In the genomic region with DNA sequence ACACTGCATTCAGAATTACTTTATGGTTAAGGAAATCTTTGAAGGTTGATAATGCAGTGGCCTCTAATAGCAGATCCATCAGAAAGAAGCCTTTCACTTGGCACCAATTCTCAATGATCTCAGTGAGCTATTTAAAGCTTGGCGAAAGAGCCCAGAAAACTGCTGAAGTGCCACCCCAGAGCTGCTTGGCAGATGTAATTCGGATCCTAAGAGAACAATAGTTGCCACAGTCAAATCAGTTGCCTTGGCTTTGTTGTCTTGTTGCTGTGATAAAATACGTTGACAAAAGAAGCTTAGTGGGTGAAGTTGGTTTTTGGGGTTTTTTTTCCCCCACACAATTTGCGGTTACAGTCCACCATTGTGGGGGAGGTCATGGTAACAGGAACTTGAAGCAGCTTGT, we compare ENCODE assay signal across 17 mouse cellular contexts.
DNase-seq lines count a peak whose midpoint lies in the region; ATAC-seq and TF ChIP-seq lines count a peak whose summit lies in the region.
"Had no signal": no experiment of that assay in that cellular context is flagged by ENCODE, and none has a peak within 500 bp of the region (broad histone marks: within the 10 kb centered on the region; RNA-seq: fewer than 3 reads in every experiment).

No protein-coding gene starts in this region.

- no peaks in the 10 kb centered on the region for H3K4me1 ChIP-seq in midbrain, postnatal 0 days (ENCODE audit: insufficient read depth, low read length)
- H3K4me1 ChIP-seq in midbrain, embryonic 11.5 days (ENCODE audit: control insufficient read depth, insufficient read depth, low read length) = no peaks in the 10 kb centered on the region
- H3K4me1 ChIP-seq: lung, embryonic 15.5 days; midbrain, embryonic 15.5 days had no signal

- H3K27ac ChIP-seq in midbrain, postnatal 0 days (ENCODE audit: low read depth, low read length) = no peak overlapping the region
- H3K27ac ChIP-seq in midbrain, embryonic 11.5 days (ENCODE audit: low read depth, low read length) = no peak overlapping the region
- H3K27ac ChIP-seq: heart, embryonic 15.5 days; lung, embryonic 15.5 days; midbrain, embryonic 15.5 days had no signal

- H3K9ac ChIP-seq in midbrain, postnatal 0 days (replicated peaks; ENCODE audit: low read length, poor library complexity, severe bottlenecking) = no peak overlapping the region
- H3K9ac ChIP-seq in midbrain, embryonic 11.5 days (ENCODE audit: low read length) = no peak overlapping the region
- H3K9ac ChIP-seq: heart, embryonic 15.5 days; lung, embryonic 15.5 days; midbrain, embryonic 15.5 days had no signal

- no peak for TF ChIP-seq CTCF in midbrain, postnatal 0 days (IDR thresholded peaks at IDR 0.05)

- H3K4me3 ChIP-seq in midbrain, postnatal 0 days (ENCODE audit: low read depth, low read length) = no peak overlapping the region
- H3K4me3 ChIP-seq in midbrain, embryonic 11.5 days (ENCODE audit: low read depth, low read length) = no peak overlapping the region
- H3K4me3 ChIP-seq: heart, embryonic 15.5 days; lung, embryonic 15.5 days; midbrain, embryonic 15.5 days had no signal

- no peak for ATAC-seq in midbrain, postnatal 0 days (ENCODE audit: low FRiP score)
- no peak for ATAC-seq in midbrain, embryonic 11.5 days (ENCODE audit: low FRiP score)
- no peak for ATAC-seq in erythroid progenitor cell, adult 5-6 weeks (replicated peaks; ENCODE audit: low FRiP score, poor library complexity, severe bottlenecking)
- ATAC-seq: midbrain, embryonic 15.5 days had no signal

- H3K4me2 ChIP-seq in midbrain, postnatal 0 days (ENCODE audit: low read depth, low read length, poor library complexity, severe bottlenecking) = no peak overlapping the region
- H3K4me2 ChIP-seq in midbrain, embryonic 11.5 days = no peak overlapping the region
- H3K4me2 ChIP-seq: heart, embryonic 15.5 days; liver, embryonic 11.5 days; lung, embryonic 15.5 days; midbrain, embryonic 15.5 days had no signal

- H3K9me3 ChIP-seq in midbrain, postnatal 0 days (ENCODE audit: low read length) = no peaks in the 10 kb centered on the region
- H3K9me3 ChIP-seq in midbrain, embryonic 11.5 days (ENCODE audit: control insufficient read depth, low read length) = no peaks in the 10 kb centered on the region
- H3K9me3 ChIP-seq: heart, embryonic 15.5 days; lung, embryonic 15.5 days; midbrain, embryonic 15.5 days had no signal

- intact Hi-C loops in heart, postnatal 14 days (cut with DNase I) = no loop called here
- intact Hi-C loops in left cerebral cortex, postnatal 14 days (cut with DNase I) = no loop called here

- DNase-seq in heart, adult 8-10 months (ENCODE audit: low spot score) = peak; percentile 40
- DNase-seq in heart, postnatal 14 days = no peak
- DNase-seq in midbrain, postnatal 0 days (ENCODE audit: low spot score) = peak; percentile 37
- no peak for DNase-seq in midbrain, embryonic 11.5 days (ENCODE audit: low spot score, missing footprints)
- DNase-seq in cerebellum, postnatal 10 days = peak; percentile 11 to 38
- no peak for DNase-seq in left cerebral cortex, postnatal 14 days (ENCODE audit: low spot score in 2 of 2)
- DNase-seq in adrenal gland, adult (ENCODE audit: inconsistent age in 2 of 2, low spot score in 1 of 2) = no peak
- DNase-seq: adrenal gland, adult 2 months; gastrocnemius, postnatal 10 days; kidney, adult 8-10 months; kidney, postnatal 4 days; thymus, postnatal 4 days had no signal

- H3K27me3 ChIP-seq in midbrain, postnatal 0 days (ENCODE audit: insufficient read depth, low read length) = no peaks in the 10 kb centered on the region
- no peaks in the 10 kb centered on the region for H3K27me3 ChIP-seq in midbrain, embryonic 11.5 days (ENCODE audit: control insufficient read depth, insufficient read depth, low read length)
- H3K27me3 ChIP-seq: heart, embryonic 15.5 days; midbrain, embryonic 15.5 days had no signal

- no peaks in the 10 kb centered on the region for H3K36me3 ChIP-seq in midbrain, postnatal 0 days (ENCODE audit: insufficient read depth, low read length)
- H3K36me3 ChIP-seq in midbrain, embryonic 11.5 days (ENCODE audit: control insufficient read depth, insufficient read depth, low read length) = no peaks in the 10 kb centered on the region
- H3K36me3 ChIP-seq: heart, embryonic 15.5 days; lung, embryonic 15.5 days; midbrain, embryonic 15.5 days had no signal

- 62% methylated on average over 4 of the region's 4 CpGs for WGBS in midbrain, postnatal 0 days
- 82% methylated on average over 4 of the region's 4 CpGs for WGBS in midbrain, embryonic 11.5 days

Comparison
In these comparisons a context has a peak if more than half of its experiments do, and no peak if none do; other contexts are left out.
1. DNase-seq: peak in heart, adult 8-10 months (single experiment), midbrain, postnatal 0 days (single experiment) and cerebellum, postnatal 10 days (2 of 2); none in heart, postnatal 14 days (0 of 2), midbrain, embryonic 11.5 days (single experiment), left cerebral cortex, postnatal 14 days (0 of 2) and adrenal gland, adult (0 of 2).